Mouse (Mus musculus): ENCODE data around the gene Nkx2-3.

The Nkx2-3 gene

DNA sequence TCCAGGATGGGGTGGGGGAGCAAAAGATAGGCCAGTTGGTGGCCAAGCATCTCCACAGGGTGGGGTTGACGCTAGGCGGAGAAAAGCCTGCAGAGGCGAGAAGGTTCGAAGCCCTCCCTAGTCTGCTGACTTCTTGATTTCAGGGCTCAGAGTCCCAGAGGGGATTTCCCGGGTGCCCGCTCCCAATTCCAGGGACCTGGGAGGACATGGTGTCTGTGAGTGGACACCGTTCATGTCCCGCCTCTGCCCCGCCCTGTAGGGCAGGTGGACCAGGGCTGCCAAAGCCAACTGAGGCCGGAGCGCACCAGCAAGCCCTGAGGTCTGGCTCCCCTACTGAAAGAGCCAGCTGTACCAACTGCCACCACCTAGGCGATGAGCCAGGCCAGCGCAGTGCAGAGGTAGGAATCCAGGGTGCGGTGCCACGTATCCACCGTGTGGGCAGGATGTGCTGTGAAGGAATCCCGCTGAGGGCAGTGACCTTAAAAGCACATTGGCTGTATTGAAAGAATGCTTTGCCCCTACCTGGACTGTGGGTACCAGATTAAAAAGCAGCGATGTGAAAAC, 7.9 kb downstream of the Nkx2-3 start:
- DNase-seq = no peak

DNA sequence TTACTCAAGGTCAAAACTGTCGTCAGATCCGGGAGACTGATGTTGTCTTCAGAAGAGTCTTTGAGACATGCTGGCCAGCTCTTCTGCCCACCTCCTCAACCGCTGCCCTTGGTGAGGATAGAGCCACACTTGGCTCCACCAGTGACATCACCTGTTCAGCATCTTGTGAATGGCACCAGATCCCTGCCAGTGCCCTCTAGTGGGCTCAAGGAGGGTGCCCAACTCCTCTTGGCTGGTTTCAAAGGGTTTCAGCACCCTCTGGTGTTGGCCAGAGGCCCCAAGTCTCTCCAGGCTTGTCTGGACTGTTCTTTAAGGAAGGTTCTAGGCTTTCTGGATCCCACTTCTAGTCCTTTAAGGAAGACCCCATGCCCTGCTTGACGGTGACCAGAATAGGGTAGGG, 11.8 kb downstream of the Nkx2-3 start:
- peak; percentile 77 for DNase-seq

DNA sequence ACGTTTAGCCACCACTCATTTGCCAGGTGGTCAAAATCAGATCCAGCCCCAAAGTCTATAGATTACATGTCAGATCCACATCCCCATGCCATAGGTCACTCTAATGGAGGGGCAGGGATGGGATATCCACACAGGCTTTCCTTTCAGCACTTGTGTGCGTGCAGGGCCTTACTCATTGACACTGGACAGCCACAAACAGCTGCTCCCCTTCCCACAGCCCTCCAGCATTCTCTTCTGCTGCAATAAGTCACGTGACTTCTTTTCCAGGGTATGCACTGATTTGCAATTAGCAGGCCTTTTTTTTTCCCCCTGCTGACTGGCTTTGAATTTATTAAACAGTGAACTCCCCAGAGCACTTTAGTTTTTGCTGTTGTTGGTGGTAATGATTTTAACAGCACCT, 14.0 kb downstream of the Nkx2-3 start:
- no peak for DNase-seq

DNA sequence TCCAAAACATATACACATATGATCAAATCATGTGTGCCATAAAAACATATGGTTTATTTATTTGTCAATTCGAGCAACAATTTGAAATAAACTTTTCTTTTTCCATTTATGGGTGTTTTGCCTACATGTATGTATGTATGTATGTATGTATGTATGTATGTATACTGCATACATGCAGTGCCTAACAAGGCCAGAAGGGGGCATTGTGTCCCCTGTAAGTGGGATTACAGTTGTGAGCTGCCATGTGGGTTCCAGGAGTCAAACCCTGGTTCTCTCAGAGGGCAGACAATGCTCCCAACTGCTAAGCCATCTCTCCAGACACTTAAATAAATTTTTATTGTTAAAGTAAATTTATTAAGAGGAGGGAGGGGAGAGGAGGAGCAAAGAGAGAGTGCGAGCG, 15.2 kb downstream of the Nkx2-3 start:
- DNase-seq = no peak

DNA sequence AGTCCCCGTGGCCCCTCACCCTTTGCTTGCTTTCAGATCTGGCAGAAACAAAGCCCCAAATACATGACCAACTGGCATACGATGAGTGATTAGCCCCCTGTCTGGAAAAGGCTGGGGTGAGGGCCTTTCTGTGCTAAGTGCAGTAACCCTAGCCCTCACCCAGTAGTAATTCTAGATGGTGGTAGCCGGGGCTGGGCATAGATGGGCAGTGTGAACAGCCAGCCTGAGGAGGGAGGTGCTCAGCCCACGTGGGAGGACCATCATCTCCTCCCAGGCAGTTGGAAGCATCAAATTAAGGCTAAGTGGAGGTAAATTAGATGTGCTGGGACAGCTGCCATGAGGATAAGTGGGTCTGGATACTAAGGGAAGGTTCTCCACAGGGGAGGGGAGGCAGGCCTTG, 17.0 kb downstream of the Nkx2-3 start:
- DNase-seq = no peak

DNA sequence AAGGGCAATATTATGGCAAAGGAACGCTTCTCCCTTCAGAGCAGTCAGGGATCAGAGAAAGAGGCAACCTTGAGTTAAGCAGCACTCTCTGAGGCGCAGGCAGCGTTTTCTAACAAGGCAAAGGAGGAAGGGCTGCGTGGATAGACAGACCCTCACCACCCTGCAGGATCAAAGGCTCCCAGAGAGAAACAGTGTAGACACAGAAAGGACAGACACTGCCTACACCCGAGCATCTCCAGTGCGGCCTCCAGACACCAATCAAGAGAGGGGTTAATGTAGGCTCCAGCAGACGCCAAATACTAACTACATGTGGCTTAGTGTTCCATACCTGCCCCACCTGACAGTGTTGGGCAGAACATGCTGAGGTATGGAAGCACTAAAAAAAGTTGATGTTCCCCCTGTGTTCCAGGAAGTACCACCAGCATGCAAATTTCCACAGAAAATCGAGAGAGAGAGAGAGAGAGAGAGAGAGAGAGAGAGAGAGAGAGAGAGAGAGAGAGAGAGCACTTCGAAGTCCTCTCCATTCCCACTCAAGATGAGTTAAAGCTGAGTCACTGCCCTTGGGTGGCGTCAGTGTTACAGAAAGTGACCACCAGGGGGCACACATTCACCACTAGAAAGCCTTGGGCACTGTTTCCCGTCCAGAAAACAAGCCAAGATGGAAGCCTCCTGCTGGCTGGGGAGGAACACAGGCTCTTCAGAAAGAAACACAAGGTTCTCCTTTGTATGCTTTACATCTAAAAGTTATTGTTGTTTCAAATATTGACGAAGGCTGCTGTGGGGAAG, 18.5 kb downstream of the Nkx2-3 start:
- DNase-seq = peak; percentile 85

DNA sequence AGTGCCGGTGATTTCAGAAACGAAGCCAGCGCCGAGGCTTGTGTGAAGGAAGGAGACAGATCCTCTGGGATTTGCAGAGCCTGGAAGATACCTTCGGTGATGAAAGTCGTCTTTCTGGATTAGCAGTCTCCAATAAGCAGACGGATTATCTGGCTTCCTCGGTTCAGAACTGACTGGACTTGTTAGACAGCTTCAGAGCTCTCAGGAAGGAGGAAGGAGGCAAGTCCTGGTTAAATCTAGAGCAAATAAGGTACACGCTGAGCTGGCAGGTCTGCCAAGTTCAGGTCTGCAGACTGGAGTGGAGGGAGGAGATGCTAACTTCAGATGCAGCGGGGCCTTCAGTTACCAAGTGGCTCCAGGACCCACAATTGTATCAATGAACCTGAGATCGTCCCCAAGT, 29.7 kb downstream of the Nkx2-3 start:
- DNase-seq = no peak

DNA sequence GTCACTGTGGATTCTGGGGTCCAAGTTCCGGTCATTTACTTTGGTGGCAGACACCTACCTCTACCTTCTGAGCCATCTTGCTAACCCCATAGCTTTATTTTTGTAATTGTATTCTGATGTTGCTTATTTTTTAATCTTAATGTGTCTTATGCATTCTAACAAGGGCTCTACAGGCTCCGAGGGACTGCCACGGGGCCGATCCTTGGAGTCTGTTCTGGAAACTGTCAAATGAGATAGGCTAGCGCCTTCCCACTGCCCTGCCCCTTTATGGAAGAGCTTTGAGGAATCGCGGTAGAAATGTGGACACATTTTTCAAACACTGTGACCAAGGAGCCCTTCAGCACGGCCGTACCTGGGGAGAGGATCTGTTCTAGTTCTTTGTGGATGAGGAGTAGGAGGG, 30.7 kb downstream of the Nkx2-3 start:
- DNase-seq = no peak

DNA sequence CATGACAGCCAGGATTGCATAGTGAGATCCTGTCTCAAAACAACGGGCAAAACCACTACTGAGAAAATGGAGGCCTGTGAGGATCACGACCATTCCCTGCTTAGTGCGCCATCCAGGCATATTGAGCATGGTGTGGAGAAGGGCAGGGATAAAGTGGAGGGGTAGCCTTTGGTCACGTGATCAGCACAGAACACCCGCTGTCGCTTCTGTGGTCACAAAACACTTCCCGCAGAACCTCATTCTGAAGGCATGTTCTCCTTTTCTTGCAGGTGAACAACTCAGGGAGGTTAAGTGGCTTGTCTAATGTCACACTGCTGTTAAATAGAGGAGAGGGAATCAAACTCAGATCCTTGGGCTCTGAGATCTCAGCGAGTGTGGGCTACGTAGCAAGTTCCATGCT, 33.4 kb downstream of the Nkx2-3 start:
- no peak for DNase-seq

DNA sequence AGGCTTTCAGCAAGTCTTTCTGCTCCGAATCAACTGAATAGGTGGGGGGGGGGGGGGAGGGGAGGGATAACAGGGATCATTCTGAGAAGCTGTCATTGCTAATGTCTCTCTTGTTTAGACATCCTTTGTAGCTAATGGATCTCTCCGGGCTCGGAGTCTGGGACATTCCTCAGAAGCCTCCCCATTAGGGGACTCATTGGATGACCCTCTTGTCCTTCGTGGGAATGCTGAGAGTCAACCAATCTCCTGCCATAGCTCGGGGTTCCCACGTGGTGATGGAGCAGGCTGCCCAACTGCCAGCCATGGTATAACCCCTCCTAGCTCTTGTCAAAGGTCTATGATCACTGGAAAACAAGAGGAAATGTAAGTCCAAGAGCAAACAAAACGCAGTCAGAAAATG, 34.7 kb downstream of the Nkx2-3 start:
- DNase-seq = no peak

DNA sequence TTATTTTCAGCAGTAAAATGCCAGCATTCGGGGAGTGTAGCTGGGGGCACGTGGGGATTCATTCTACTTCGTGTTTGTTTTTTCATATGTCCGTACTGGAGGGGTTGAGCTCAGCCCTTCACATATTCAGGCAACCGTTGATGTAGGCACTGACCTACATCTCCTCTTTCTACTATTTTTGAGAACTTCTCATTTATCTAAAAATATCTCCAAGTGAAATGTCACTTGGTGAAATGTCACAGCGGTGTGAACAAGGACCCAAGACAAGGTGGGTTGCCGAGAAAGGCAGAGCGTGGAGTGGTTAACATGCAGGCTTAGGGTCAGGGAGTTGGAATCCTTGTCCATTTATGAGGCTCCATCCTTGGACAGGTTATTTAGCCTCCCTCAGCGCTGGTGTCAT, 35.1 kb downstream of the Nkx2-3 start:
- DNase-seq = no peak

DNA sequence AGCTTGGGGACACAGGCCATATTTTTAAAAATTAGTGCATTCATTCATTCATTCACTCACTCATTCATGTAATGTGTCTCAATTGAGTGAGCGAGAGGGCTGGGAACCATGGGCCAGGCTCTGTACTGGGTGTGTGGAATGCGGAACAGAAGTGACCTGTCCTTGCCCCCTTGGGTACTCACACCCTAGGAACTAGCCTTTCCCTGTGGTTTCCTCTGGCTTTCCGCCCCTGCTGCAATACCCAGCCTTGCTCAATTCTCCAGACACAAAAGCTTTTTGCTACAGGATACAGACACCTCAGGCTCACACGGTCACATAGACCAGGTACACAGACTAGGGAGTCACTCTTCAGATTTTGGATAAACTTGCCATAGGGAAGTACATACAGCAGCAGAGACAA, 36.2 kb downstream of the Nkx2-3 start:
- DNase-seq = no peak

DNA sequence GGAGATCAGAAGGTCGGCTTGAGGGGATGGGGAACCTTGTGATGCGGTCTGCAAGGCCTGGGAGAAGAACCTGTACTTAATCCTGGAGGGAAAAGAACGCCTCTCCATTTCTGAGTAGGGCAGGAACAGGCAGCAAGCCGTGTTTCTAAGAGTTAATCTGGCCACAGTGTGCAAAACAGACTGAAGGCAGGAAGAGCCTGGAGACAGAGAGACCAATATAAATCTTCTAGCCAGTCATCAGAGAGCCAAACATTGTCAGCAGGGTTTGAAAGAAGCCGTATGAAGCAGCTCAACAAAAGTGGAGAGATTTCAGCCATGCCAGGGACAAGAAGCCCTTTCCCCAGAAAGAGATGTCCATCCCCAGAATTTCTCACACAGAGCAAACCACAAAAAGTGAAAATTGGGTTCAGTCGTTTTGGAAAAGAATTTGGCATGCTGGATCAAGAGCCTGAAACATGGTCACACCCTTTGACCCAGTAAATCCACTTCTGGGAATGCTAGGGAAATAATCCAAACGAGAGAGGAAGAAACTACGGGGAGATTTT, 39.2 kb downstream of the Nkx2-3 start:
- DNase-seq = peak; percentile 19

DNA sequence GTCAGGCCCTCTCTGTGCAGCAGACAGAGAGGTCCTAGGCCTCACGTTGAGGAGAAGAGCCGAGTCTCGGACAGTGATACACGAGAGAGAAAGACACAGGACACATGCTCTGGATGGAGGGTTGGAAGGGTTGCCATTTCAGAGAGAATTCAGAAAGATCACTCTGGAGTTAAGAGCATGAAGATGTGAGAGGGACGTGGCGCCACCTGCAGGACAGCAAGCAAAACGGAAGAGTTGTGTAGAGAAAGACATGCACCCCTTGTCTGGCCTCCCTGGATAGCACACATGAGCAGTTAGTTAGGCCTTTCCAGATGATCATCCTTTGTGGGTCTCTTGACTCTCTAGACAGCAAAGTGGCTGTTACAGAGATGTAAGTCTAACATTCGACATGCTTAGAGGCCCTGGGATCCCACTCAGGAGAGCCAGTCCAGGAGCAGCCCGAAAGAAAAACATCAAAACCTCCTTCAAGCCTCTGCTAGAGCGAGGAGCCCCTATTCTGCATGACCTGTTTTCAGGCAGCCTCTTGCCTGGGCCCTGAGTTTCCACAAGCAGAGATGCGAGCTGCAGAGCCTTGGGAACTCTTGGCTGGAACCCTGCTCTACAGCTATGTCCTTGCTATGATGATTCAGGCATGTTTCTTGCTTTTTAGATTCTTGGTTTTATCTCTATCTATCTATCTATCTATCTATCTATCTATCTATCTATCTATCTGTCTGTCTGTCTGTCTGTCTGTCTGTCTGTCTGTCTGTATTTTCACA, 43.8 kb downstream of the Nkx2-3 start:
- DNase-seq = peak; percentile 76

DNA sequence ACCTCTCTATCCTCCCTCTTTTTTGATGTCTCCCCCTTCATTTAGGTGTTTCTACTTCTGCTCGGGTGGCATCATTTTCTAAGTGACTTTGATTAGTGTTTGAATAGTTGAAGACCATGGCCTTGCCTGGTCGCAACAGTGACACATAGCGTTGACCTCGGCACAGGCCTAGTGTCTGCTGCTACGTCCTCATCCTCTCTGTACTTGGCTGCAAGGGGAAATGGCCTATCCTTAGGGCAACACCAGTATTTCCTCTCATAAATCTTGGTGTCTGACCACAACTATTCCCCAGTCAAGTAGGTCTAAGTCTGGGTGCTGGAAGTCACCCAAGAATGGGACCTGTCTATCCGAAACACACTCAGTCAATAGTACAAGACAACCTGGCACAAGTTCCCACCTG, 47.5 kb downstream of the Nkx2-3 start:
- DNase-seq = peak; percentile 29

DNA sequence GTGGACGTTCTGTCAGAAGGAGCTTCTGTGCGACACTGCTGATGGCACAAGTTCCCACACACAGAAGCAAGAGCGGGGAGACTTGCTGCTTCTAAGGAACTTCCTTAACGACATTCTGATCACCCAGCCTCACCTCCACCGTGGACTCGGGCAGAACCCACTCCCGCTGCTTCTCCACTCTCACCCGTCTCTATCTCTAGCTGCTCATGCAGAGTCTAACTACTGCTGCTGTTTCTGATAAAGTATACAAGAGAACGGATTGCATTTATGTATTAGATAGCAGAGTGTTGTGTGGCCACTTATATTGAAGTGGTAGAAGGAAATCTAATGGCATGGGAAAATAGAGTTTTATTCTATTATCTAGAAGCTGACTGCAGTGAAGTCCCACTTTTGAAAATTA, 48.6 kb downstream of the Nkx2-3 start:
- no peak for DNase-seq

DNA sequence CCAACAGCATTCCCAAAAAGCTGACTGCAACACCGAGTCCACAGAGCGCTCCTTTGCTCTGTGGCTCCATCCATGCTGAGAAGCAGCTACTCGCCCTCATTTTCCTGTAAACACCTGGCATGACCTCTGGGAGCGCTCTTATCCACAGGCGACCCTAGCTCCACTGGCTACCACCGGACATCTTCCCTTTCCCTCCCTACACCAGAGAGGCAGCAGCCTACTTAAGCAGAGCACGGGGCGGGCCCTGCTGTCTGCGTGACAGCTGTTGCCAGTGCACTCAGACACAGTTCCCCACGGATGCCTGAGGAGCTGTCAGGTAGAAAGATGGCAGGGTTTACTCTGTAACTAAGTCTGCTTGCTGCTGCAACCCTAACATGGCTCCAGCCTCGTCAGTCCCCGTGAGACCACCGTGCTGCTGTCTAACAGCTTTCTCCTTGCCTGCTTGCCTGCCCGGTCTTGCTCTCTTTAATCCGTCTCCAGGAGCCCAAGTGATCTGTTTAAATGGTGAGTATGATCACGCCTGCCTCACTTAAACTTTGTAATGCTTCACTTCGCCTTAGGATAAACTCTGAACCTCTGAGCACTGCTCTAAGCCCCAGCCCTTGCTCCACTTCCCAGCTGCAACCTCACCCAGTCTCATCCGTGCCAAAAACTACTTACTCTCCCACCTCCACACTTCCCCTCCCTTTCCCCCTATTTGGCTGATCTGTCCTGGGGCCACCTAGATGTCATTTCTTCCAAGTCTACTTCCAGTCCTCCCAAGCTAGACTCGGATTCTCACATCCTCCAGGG, 50.2 kb downstream of the Nkx2-3 start:
- peak; percentile 68 for DNase-seq

DNA sequence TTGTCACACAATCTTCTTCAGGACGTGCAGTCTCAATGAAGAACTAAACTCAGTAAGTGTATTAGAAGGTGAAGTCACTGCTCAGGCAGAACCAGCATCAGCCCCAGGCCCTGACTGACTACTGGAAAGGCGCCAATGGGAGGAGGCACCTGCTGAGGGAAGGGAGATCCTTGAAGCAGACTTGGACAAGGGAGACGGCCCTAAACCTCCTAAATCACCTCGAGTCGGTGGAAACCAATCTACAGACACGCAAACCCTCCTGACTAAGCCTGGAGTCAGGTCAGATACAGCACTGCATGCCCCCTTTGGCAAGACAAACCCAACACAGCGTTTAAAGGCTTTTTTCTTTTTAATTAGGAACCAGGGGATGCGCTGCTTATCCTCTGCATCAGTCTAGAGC, 51.3 kb downstream of the Nkx2-3 start:
- no peak for DNase-seq

Data from kidney, postnatal 14 days (tissue).